Mouse (Mus musculus) hindbrain, embryonic 11.5 days (tissue): ENCODE measurements around the gene Acsbg2. TPM values are rescaled to one million over a fixed set of nuclear protein-coding genes. Genes with fewer than 3 reads are reported as not detected.
A peak's percentile ranks its signal among the peaks of the same experiment; 100 is the strongest.

Experiments used
- ATAC-seq: fragments of 200-750 bp; cut with Nextera tagmentation; 2 replicates; pipeline ENCODE4 v1.8.0; 2017; ENCODE audit warnings: mild to moderate bottlenecking, moderate TSS enrichment, moderate library complexity; ENCODE audit not compliant: low FRiP score
- DNase-seq: peaks from one replicate; pipeline ENCODE4 v3.0.0-alpha.2; 2015; ENCODE audit warnings: low spot score
- H3K27ac ChIP-seq: fragments of 300-500 bp; sonication (generic); 2 replicates; pipeline ENCODE4 v1.5.1; 2014; ENCODE audit warnings: mild to moderate bottlenecking, low read depth, low read length
- H3K27me3 ChIP-seq: fragments of 300-500 bp; sonication (generic); 2 replicates; pipeline ENCODE4 v1.6.1; 2014; ENCODE audit warnings: mild to moderate bottlenecking, low read length, moderate library complexity, mixed read lengths; ENCODE audit not compliant: control insufficient read depth, insufficient read depth
- H3K36me3 ChIP-seq: fragments of 300-500 bp; sonication (generic); 2 replicates; pipeline ENCODE4 v1.6.1; 2014; ENCODE audit warnings: mild to moderate bottlenecking, low read length, moderate library complexity, mixed read lengths; ENCODE audit not compliant: control insufficient read depth, insufficient read depth
- H3K4me1 ChIP-seq: fragments of 300-500 bp; sonication (generic); replicated peaks from 2 replicates; pipeline ENCODE4 v1.6.1; 2014; ENCODE audit warnings: low read length, mixed read lengths; ENCODE audit not compliant: control insufficient read depth, insufficient read depth
- H3K4me2 ChIP-seq: fragments of 300-500 bp; sonication (generic); replicated peaks from 2 replicates; pipeline ENCODE4 v1.6.1; 2014; ENCODE audit warnings: mild to moderate bottlenecking, low read depth, low read length
- H3K4me3 ChIP-seq: fragments of 300-500 bp; sonication (generic); 2 replicates; pipeline ENCODE4 v1.5.1; 2014; ENCODE audit warnings: low read depth, low read length
- H3K9ac ChIP-seq: fragments of 300-500 bp; sonication (generic); 2 replicates; pipeline ENCODE4 v1.6.1; 2014; ENCODE audit warnings: low read depth, low read length
- H3K9me3 ChIP-seq: fragments of 300-500 bp; sonication (generic); 2 replicates; pipeline ENCODE4 v1.6.1; 2016; ENCODE audit warnings: low read length; ENCODE audit not compliant: control insufficient read depth
- WGBS: fragments of 180-500 bp; shearing (Covaris S2); extraction: QIAGEN DNeasy Blood & Tissue Kit; methylation state at CpG from one replicate; pipeline ENCODE4 v1.1.7; 2014; 5-methylcytosine and 5-hydroxymethylcytosine counted together
- polyA plus RNA-seq: library from polyadenylated mRNA; unstranded; fragments of >200 nt; fragmentation: Nextera tagmentation; extraction: Ambion mirVana; gene quantifications from 2 replicates; pipeline ENCODE4 v1.2.1, GENCODE M21; 2014

The Acsbg2 gene
- polyA plus RNA-seq, 1 experiment from 2014 or later: not detected

DNA sequence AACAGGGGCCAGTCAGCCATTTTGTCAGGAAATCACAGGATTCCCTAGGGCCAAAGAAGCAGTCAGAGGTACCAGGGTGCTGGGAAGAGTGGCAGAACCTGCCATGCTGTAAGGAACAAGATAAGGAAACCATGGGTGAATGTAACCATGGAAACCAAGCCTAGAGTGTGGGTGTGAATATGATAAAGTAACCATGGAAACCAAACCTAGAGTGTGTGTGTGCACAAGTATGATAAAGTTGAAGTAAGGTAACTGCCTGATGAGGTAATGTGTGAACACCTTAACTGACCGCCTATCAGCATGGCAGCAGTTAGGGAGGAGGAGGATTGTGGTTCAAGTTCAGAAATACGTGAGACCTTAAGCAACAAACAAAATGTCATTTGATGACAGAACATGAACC lies 47.5 kb downstream of the Acsbg2 start:
- H3K36me3 ChIP-seq: no peaks in the 10 kb centered on the region
- ATAC-seq (no peak), DNase-seq (no peak)
- H3K9ac ChIP-seq: no peak overlapping the region
- H3K9me3 ChIP-seq: no peaks in the 10 kb centered on the region
- peaks cover 5% of the 10 kb centered on the region; the same call in 1 of the 2 replicates for H3K27me3 ChIP-seq
- no peak overlapping the region for H3K4me2 ChIP-seq
- 87% methylated on average over 2 of the region's 2 CpGs for WGBS
- H3K4me1 ChIP-seq: no peaks in the 10 kb centered on the region
- no peak overlapping the region for H3K27ac ChIP-seq
- no peak overlapping the region for H3K4me3 ChIP-seq

DNA sequence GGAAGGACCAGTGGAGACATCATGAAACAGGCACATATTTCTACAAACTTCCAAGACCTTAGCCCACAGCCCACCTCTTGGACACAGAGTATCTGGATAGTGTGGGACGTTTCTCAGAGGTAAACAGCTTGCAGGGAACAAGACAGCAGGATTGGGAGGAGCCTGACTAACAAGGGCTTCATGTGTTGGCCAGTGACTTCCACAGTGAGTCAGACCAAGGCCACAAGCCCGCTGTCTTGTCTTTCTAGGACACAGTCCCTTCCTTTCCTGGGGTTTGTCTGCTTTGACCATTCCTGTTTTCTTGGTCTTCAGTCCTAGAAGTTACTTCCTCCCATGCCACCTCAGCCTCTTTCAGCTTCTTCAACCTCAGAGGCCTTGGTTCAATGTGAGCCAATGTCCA lies 50.9 kb downstream of the Acsbg2 start:
- Histone ChIP-seq H3K27ac (no peak overlapping the region), H3K4me2 (no peak overlapping the region), H3K4me3 (no peak overlapping the region), H3K27me3 (no peaks in the 10 kb centered on the region), H3K4me1 (0 out of 2 replicates have a peak, but pooled peaks cover under 1% of the 10 kb centered on the region), H3K9me3 (no peaks in the 10 kb centered on the region), H3K36me3 (no peaks in the 10 kb centered on the region), H3K9ac (no peak overlapping the region)
- 77% methylated on average over 2 of the region's 2 CpGs for WGBS
- no peak for DNase-seq
- ATAC-seq: no peak

DNA sequence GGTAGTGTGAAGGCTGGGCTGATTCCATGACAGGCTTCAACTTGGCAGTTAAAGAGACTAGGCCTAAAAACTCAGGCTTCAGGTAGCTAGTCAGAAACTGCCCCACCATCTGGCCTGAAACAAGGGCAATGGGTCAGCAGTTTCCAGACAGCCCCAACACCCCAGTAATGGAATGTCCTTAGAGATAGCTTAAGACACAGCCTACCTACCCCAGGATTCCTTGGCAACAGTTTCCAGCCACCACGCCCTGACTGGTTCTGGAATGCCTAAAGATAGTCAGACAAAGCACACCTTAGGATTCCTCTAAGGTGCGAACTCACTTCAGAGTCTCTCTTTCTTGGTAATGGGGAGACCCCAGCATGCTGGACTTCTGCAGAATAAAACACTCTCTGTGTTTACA lies 51.9 kb downstream of the Acsbg2 start:
- Histone ChIP-seq H3K9ac (no peak overlapping the region), H3K27me3 (no peaks in the 10 kb centered on the region), H3K27ac (no peak overlapping the region), H3K4me2 (no peak overlapping the region), H3K4me3 (no peak overlapping the region), H3K4me1 (0 out of 2 replicates have a peak, but pooled peaks cover 3% of the 10 kb centered on the region), H3K36me3 (no peaks in the 10 kb centered on the region), H3K9me3 (no peaks in the 10 kb centered on the region)
- ATAC-seq (no peak), DNase-seq (no peak)
- WGBS: 86% methylated on average over 2 of the region's 2 CpGs

DNA sequence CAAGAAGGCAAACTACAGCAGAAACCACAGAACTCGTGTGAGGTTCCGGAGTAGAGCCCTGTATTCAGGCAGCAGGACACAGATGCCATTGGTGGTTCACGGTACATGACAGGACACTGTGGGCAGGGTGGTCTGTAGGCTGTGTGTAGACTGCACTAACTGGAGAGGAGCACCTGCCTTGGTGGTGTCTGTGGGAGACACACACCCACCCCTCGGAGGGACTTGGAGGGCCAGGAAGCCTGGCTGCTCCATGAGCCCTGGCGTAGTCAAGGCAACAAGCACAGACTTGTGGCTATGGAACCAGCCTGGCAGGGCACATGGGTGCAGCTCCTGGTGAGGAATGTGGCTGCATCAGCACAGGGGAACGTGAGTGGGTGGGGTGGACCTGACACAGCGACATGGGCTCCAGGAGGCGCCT lies 54.5 kb downstream of the Acsbg2 start:
- H3K27me3 ChIP-seq: no peaks in the 10 kb centered on the region
- ATAC-seq (no peak), DNase-seq (no peak)
- no peak overlapping the region for H3K4me2 ChIP-seq
- H3K36me3 ChIP-seq: no peaks in the 10 kb centered on the region
- no peak overlapping the region for H3K4me3 ChIP-seq
- H3K4me1 ChIP-seq: peaks cover 9% of the 10 kb centered on the region; the same call in 1 of the 2 replicates
- 0 out of 2 replicates have a peak overlapping the region, but pooled peaks have one; percentile 10 for H3K27ac ChIP-seq
- H3K9ac ChIP-seq: no peak overlapping the region
- no peaks in the 10 kb centered on the region for H3K9me3 ChIP-seq
- 80% methylated on average over 8 of the region's 8 CpGs for WGBS

DNA sequence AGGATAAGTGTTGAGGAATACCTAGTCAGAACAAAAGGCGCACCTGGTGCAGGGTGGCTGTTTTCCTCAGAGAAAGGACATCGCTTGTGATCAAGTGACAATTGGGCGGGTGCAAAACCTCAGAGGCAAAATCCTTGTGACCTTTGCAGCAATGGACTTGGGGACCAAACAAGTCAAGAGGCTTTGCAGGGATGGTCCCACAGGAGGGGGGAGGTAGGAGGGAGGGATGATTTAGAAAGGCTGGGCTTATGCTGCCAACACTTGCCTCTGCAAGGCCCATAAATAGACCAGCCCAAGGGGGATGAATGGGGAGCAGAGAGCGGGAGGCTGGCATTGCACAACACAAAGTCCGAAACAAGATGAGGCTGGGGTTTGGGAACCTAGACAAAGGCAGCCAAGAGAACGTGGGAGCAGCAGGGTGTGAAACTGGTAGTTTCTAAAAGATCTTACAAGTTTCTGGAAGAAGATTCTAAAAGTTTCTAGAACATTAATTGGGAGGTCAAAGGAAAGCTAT lies 55.2 kb downstream of the Acsbg2 start:
- no peak overlapping the region for H3K27ac ChIP-seq
- H3K4me2 ChIP-seq: no peak overlapping the region
- no peak overlapping the region for H3K9ac ChIP-seq
- WGBS: 72% methylated on average over 6 of the region's 6 CpGs
- no peaks in the 10 kb centered on the region for H3K36me3 ChIP-seq
- H3K9me3 ChIP-seq: no peaks in the 10 kb centered on the region
- DNase-seq: no peak
- no peaks in the 10 kb centered on the region for H3K27me3 ChIP-seq
- peaks cover 10% of the 10 kb centered on the region; the same call in 1 of the 2 replicates for H3K4me1 ChIP-seq
- H3K4me3 ChIP-seq: no peak overlapping the region
- no peak for ATAC-seq

DNA sequence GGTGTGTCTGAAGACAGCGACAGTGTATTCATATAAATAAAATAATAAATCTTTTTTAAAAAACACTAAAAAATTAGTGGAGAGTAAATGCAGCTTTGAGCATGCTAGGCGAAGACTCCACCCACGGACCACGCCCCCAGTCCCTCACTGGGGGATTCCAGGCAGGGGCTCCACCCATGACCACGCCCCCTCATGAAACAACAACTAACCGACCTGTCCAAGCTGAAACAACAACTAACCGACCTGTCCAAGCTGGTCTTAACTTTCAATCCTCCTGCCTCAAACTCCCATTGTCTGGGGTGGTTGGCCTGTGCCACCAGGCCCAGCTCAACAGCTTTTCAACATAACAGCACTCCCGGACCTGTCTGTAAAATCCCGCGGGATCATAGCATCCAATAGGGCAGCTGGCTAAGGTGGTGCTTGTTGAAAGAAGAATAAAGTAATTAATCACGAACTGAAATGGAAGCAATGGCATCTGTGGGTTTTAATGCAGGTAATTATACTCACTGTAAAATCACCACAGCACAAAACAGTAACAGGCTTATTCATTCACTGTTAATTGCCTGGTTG lies 56.1 kb downstream of the Acsbg2 start:
- H3K4me2 ChIP-seq: no peak overlapping the region
- no peaks in the 10 kb centered on the region for H3K9me3 ChIP-seq
- no peak overlapping the region for H3K27ac ChIP-seq
- ATAC-seq (no peak), DNase-seq (no peak)
- H3K36me3 ChIP-seq: no peaks in the 10 kb centered on the region
- no peaks in the 10 kb centered on the region for H3K27me3 ChIP-seq
- H3K4me1 ChIP-seq: peaks cover 14% of the 10 kb centered on the region; the same call in 1 of the 2 replicates
- H3K9ac ChIP-seq: no peak overlapping the region
- WGBS: 35% methylated on average over 11 of the region's 11 CpGs
- no peak overlapping the region for H3K4me3 ChIP-seq

DNA sequence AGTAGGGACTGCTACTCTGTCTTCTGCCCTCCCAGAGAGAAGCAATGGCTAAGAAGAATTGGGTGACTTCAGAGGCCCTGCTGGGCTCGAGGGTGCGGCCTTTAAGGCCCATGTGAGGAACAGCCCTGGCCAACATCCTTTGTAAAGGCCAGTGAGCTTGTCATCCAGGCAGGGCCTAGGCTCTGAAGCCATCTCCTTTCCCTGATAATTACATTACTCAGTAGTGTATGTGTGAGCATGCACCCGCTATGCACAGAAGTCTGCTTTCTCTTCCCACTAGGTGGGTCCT lies 59.2 kb downstream of the Acsbg2 start:
- ATAC-seq: no peak
- WGBS: 58% methylated on average over 3 of the region's 3 CpGs
- peaks cover 2% of the 10 kb centered on the region; the same call in 1 of the 2 replicates for H3K27me3 ChIP-seq
- H3K9ac ChIP-seq: no peak overlapping the region
- no peaks in the 10 kb centered on the region for H3K36me3 ChIP-seq
- no peaks in the 10 kb centered on the region for H3K9me3 ChIP-seq
- peaks cover 21% of the 10 kb centered on the region for H3K4me1 ChIP-seq
- peak overlapping the region; percentile 71 for H3K27ac ChIP-seq
- H3K4me3 ChIP-seq: no peak overlapping the region
- H3K4me2 ChIP-seq: 0 out of 2 replicates have a peak overlapping the region, but pooled peaks have one; percentile 12
- DNase-seq: no peak

DNA sequence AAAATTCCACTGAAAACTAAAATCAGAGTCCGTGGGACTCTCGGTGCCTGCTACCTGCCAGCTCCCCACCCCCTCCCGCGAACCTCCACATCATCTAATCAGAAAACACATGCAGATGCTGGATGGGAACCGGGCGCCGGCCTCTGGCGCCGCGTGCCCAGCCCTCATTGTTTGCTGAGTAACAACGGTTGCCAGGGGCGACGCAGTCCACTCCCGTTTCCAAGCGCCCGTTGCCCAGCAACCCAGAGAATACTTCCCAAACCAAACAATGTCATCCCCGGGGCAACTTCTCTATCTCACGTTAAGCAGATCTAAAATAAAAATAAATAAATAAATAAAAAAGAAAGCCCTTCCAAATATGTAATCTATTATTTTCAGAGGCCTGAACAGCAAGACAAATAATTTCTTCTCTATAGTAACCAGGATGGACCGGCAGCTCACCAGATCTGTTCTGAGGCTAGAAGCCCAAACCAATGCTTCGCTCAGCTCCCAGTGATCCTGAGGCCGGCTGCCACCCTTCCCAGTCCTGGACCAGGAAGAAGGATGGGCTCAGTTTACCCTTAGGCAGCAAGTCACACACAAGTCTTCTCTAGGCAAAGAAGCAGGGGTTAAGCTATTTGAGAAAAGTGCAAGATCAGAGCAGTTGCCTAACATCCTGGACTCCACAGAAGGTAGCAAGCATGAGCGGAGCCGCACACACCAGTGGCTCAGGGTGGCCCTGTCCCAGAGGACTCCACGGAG lies 59.8 kb downstream of the Acsbg2 start:
- 0 out of 2 replicates have a peak overlapping the region, but pooled peaks have one; percentile 12 for H3K4me2 ChIP-seq
- no peaks in the 10 kb centered on the region for H3K9me3 ChIP-seq
- no peak overlapping the region for H3K4me3 ChIP-seq
- peak overlapping the region; percentile 71 for H3K27ac ChIP-seq
- no peak overlapping the region for H3K9ac ChIP-seq
- peak; percentile 97 for DNase-seq
- H3K27me3 ChIP-seq: peaks cover 2% of the 10 kb centered on the region; the same call in 1 of the 2 replicates
- no peaks in the 10 kb centered on the region for H3K36me3 ChIP-seq
- H3K4me1 ChIP-seq: peaks cover 22% of the 10 kb centered on the region
- 9% methylated on average over 24 of the region's 24 CpGs for WGBS
- peak; percentile 84 for ATAC-seq
